Mouse (Mus musculus) MEL (cell line): ENCODE measurements around the gene Ppp6r3.

ENCODE experiments used
- CTCF ChIP-seq, 3 experiments: IDR thresholded peaks in 2 of 3; conservative IDR thresholded peaks in 1 of 3; 2 replicates each; pipeline ENCODE4 v1.5.1; 2011 to 2012; ENCODE audit warnings: low read length in 3 of 3, low read depth in 2 of 3, mild to moderate bottlenecking in 2 of 3, improper control_type of control experiment in 1 of 3, inconsistent platforms in 1 of 3, mixed read lengths in 1 of 3, moderate library complexity in 1 of 3; ENCODE audit not compliant: control insufficient read depth in 1 of 3, insufficient read depth in 1 of 3, poor library complexity in 1 of 3, severe bottlenecking in 1 of 3
- MAZ ChIP-seq: IDR thresholded peaks from 2 replicates; pipeline ENCODE4 v1.6.1; 2012; ENCODE audit warnings: low read depth, mild to moderate bottlenecking, inconsistent platforms, low read length, improper control_type of control experiment
- NRF1 ChIP-seq: IDR thresholded peaks from 2 replicates; pipeline ENCODE4 v1.6.1; 2014; ENCODE audit warnings: low read depth, mild to moderate bottlenecking, inconsistent platforms, low read length, improper control_type of control experiment, moderate library complexity; ENCODE audit not compliant: poor library complexity, insufficient read depth, severe bottlenecking
- POLR2A ChIP-seq, 2 experiments: IDR thresholded peaks; 2 replicates each; pipeline ENCODE4 v1.6.1; 2011 to 2012; ENCODE audit warnings: low read length in 2 of 2, mild to moderate bottlenecking in 2 of 2, control low read depth in 1 of 2, improper control_type of control experiment in 1 of 2, low read depth in 1 of 2, moderate library complexity in 1 of 2; ENCODE audit not compliant: control insufficient read depth in 1 of 2, insufficient read depth in 1 of 2, poor library complexity in 1 of 2

DNA sequence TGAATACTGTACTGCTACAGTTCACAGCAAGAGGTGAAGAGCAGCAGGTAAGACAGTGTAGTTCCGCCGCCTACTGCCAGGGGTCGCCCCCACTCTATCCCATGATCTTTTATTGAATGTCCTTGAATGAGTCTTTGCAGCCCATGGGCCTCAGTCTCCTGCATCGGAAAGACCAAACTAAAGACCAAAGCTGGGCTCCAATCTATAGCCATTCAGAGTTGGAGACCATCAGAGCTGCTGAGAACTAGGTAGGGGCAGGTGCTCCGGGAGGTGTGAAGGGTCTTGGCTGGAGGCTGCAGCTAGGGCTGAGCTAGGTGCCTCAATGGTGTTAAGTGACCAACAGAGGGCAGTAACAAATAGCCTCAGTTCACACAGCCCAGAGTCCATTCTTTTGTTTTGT lies 48.3 kb upstream of the Ppp6r3 start:
- no peak for TF ChIP-seq POLR2A (IDR thresholded peaks at IDR 0.05; ENCODE audit: control insufficient read depth in 1 of 2, insufficient read depth in 1 of 2, low read depth in 1 of 2, low read length in 2 of 2, poor library complexity in 1 of 2)
- peak; percentile 46 to 64 (median 54) for TF ChIP-seq CTCF (IDR thresholded peaks at IDR 0.05 in 2 of 3, conservative IDR thresholded peaks at IDR 0.05 in 1 of 3; ENCODE audit: control insufficient read depth in 1 of 3, insufficient read depth in 1 of 3, low read depth in 2 of 3, low read length in 3 of 3, poor library complexity in 1 of 3, severe bottlenecking in 1 of 3)
- TF ChIP-seq MAZ = no peak
- TF ChIP-seq NRF1 = no peak
